Mouse (Mus musculus) right cerebral cortex, adult 18-20 months (tissue): ENCODE data around the gene Ppm1m.
"Not testable (repeated sequence)": the region's sequence is repeated elsewhere in the genome, so short reads cannot be mapped to it uniquely, and the experiment has no call there.

ENCODE experiments used
- DNase-seq: peaks from one replicate; pipeline ENCODE4 v3.0.0; 2022; ENCODE audit warnings: mixed read lengths

Gene Ppm1m

DNA sequence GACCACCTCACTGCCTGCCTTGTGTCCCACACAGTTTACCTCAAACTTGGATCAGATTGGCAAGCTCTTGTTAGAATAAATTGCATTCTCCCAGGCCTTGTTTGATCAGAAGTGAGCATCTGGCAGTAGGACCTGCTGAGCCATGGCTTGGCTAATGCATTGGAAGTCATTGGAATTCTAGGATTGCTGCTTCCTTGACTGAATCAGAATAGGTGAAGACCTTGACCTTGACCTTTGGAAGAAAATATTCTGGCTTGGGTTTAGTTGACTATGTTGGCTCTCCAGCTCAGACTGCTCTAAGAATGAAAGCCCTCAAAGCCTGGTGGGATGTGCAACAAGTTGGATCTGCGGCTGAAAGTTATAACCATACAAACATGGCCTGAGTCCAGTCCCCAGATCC lies 8.2 kb downstream of the Ppm1m start:
- DNase-seq, result no peak

DNA sequence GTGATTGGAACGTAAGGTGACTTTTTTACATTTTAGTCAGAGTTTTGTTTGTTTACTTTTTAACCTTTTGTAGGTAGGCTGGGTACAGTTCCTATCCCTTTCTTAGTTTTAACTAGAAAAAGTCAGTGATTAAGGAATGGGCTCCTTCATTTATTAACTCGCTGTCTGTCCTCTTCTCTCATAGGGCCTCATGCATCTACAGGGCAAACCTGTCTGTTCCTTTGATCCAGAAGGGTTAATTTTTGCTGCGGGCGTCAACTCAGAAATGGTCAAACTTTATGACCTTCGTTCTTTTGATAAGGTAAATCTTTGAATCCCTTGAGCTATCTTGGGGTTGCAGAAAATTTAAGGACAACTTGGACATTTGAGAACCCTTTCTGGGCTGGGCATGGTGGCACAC lies 15.6 kb downstream of the Ppm1m start:
- no peak for DNase-seq

- no peak for DNase-seq
These were observed 17.4 kb downstream of the Ppm1m start for GRCm38 (mm10) chr9:106182146-106182545.

- DNase-seq, result no peak
These were observed 19.6 kb downstream of the Ppm1m start for GRCm38 (mm10) chr9:106179964-106180363.

- no peak for DNase-seq
These were observed 20.1 kb downstream of the Ppm1m start for GRCm38 (mm10) chr9:106179454-106179853.

GRCm38 (mm10) chr9:106177799-106178198 lies 21.7 kb downstream of the Ppm1m start:
- no peak for DNase-seq

- no peak for DNase-seq
These were observed 22.8 kb downstream of the Ppm1m start for GRCm38 (mm10) chr9:106176769-106177168.

GRCm38 (mm10) chr9:106175552-106176200 lies 23.9 kb downstream of the Ppm1m start:
- no peak for DNase-seq

GRCm38 (mm10) chr9:106173363-106173762 lies 26.2 kb downstream of the Ppm1m start:
- no peak for DNase-seq

DNA sequence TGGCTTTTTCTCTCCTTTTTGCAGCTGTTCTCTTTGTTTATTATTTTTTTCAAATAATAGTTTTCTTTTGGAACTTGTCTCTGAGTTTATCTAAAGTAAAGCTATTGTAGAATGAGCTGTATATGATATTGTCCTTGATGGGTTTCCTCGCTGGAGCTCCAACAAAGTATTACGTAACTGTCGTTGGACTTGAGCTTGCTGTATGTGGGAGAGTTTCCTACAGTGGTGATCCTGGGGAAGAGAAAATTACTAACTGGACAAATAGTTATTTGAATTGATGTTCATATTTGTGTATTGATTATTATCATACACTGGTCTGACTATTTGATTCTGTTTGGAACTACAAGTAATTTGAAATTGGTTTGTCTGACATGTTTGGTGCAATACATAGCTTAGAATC lies 27.0 kb downstream of the Ppm1m start:
- DNase-seq, result no peak

DNA sequence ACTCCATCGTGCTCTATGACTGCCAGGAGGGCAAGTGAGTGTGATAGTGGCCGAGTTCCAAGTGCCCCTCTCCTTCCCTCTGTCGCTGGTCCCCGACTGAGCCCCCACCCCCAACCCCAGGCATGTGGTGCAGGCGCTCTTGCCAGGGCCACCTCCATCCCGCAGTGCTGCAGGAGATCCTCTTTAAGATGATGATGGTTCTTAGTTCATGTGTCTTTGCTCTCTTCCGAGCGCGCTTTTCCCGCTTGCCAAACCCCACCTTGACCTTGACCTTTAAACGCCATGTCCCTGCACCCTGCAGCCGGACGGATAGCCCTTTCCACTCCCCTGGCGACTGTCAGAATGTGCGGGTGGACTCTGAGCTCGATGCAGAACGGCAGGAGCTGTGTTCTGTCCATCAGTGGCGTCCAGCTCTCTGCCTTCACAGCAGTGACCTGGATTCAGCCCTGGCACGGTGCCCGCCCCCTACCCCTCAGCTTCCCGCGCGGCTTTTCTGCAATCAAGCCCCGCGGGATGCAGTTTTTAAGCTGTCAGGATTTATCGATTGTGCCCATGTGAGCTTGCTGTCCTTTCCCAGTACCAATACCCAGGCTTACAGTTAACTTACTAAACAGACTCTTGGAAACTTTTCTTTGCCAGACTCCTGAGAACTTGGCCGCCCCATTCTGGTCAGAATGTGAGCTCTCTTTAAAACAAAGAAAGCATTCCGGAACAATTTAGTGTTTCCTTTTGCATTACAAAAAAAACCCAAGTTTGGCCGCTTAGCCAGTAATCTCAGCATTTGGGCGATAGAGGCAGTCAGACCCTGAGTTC lies 28.0 kb downstream of the Ppm1m start:
- peak; percentile 57 for DNase-seq

GRCm38 (mm10) chr9:106170556-106171345 lies 28.8 kb downstream of the Ppm1m start, which contains the start of gene Wdr82:
Wdr82 (plus strand) TSS chr9:106170928.
- DNase-seq, result peak; percentile 90

DNA sequence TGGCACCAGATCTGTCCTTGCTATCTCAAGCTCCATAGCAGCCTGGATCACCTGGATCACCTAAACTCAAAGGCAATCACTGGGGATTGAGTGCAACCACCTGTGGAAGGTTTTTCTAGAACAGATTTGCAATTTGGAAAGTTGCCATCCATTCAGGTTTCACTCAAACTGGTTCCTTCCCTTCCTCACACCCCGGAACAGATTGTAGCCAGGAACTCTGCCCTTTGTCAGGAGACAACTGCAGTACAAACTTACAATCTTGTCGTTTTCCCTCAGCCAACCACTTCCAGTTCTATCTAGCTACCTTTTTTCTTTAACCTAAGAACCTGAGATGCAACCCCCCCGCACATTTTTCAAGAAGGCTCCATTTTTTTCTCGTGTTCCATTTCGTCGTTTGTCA lies 29.6 kb downstream of the Ppm1m start:
- DNase-seq, result no peak

DNA sequence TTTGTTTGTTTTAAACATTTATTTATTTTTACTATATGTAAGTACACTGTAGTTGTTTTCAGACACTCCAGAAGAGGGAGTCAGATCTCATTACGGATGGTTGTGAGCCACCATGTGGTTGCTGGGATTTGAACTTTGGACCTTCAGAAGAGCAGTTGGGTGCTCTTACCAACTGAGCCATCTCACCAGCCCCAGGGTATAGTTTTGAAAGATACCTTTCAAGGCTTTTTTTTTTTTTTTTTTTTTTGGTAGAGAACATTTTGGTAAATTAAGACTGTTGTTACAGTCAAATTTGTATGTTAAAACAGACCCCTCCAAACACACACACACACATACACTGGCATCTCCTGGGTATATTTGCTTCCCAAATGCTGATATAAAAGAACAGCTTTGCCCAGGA lies 30.5 kb downstream of the Ppm1m start:
- DNase-seq, result not testable (repeated sequence)

DNA sequence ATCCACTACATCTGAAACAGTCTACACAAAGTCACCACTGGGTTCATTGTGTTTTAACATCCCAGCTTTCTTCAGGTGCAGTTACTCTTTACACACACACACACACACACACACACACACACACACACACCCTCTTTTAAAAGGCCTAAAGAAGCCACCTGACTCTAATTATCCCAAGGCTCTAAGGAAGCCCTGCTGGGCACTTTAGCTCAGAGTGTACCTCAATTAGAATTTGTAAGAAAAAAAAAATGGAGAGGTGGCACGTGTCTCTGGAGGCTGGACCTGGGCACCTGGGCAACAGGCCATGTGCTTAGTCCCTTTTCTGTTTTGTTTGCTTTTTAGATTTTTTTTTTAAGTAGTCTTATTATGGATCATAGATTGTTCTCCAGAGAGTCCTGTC lies 31.8 kb downstream of the Ppm1m start:
- DNase-seq, result no peak

DNA sequence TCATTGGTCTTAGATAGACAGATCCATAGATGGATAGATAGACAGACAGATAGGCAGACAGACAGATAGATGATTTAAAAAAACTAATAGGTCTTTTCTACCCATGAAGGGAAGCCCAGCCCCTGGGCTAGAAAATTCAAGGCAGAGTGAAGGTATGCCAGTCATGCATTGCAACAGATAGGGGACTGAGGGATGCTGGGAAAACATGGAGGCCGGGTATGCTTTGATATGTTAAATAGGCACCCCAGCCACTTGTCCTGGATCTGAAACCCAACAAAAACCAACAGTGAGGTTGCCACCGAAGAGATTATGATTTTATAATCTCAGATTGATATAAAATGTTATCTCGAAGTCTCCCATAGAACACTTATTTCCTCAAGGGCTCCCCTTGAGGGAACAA lies 32.3 kb downstream of the Ppm1m start:
- no peak for DNase-seq

DNA sequence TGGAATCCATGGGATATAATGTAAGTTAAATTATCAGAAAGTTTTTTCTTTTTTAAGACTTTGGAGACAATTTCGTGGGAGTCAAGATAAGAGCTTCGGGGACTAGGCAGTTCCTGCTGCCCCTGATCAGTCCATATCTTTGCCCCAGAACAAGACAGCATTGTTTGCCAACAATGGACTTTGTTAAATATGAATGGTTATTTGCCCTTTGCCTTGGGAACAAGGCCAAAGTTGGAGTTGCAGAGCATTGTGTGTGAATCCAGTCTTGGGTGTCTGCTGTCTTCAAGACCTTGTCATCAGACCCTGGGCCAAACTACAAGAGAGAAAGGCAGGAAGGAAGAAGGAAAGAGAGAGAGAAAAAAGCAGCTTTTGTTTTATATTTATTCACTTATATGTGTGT lies 32.8 kb downstream of the Ppm1m start:
- no peak for DNase-seq

- DNase-seq, result no peak
These were observed 39.1 kb downstream of the Ppm1m start for GRCm38 (mm10) chr9:106160426-106160825.

- DNase-seq, result peak; percentile 91
These were observed 39.7 kb downstream of the Ppm1m start for GRCm38 (mm10) chr9:106159784-106160301.

GRCm38 (mm10) chr9:106159237-106159636 lies 40.3 kb downstream of the Ppm1m start:
- DNase-seq, result no peak

- no peak for DNase-seq
These were observed 41.5 kb downstream of the Ppm1m start, which contains the start of gene Glyctk for GRCm38 (mm10) chr9:106158037-106158491. Glyctk (minus strand) TSS chr9:106158138.

DNA sequence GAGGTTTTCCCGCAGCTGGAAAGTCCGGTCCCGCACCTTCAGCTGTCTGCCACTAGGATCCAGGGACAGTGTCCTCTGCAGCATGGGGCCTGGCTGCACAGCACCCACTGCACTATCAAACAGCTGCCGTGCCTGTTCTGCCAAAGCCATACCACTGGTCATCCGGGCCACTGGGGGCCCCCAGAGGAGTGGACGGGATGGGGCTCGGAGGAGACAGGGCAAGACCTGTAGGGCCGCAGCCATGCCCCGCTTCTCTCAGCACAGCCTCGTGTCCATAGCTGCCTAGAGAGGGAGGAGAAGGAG lies 42.0 kb downstream of the Ppm1m start:
- no peak for DNase-seq

GRCm38 (mm10) chr9:106156921-106157622 lies 42.5 kb downstream of the Ppm1m start:
- DNase-seq, result no peak
